8 mouse cellular contexts compared by ENCODE assay signal in the genomic region with DNA sequence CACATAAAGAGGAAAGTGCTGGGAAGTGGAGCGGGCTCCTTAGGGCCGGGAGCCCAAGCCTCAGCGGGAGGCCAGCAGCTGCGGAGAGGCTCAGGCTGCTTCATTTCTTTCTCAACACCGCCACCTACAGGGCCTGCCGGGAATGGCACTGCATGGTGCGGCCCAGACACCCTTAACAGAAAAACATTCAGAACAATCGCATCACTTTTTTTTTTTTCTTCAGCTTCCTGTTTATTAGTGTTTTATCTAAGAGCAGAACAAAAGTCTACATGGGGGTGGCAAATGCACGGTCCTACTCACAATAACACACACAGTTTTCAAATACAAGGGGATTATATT.
DNase-seq lines count a peak whose midpoint lies in the region; ATAC-seq and TF ChIP-seq lines count a peak whose summit lies in the region.

No protein-coding gene starts in this region.

- no peak overlapping the region for H3K4me3 ChIP-seq in hindbrain, embryonic 11.5 days (ENCODE audit: low read depth, low read length)
- H3K4me3 ChIP-seq in lung, postnatal 0 days (ENCODE audit: low read depth, low read length) = no peak overlapping the region

- peak; percentile 56 for DNase-seq in MEL-GATA-1-ER (ENCODE audit: extremely low read depth, low read depth)
- DNase-seq in cerebellum, adult 8-10 months = peak; percentile 90
- peak; percentile 97 for DNase-seq in hindbrain, embryonic 11.5 days (ENCODE audit: low spot score)
- peak; percentile 82 for DNase-seq in layer of hippocampus, adult 9-11 months
- DNase-seq in lung, postnatal 0 days (ENCODE audit: low spot score) = peak; percentile 92
- peak; percentile 97 for DNase-seq in ovary, postnatal 14 days (ENCODE audit: low spot score)
- DNase-seq in thymus, postnatal 14 days = peak; percentile 94

- no peak overlapping the region for H3K9ac ChIP-seq in hindbrain, embryonic 11.5 days (ENCODE audit: low read depth, low read length)
- H3K9ac ChIP-seq in lung, postnatal 0 days (replicated peaks; ENCODE audit: low read depth) = no peak overlapping the region

- no peaks in the 10 kb centered on the region for H3K9me3 ChIP-seq in hindbrain, embryonic 11.5 days (ENCODE audit: control insufficient read depth, low read length)
- H3K9me3 ChIP-seq in lung, postnatal 0 days (ENCODE audit: low read length) = no peaks in the 10 kb centered on the region

- H3K27me3 ChIP-seq in hindbrain, embryonic 11.5 days (ENCODE audit: control insufficient read depth, insufficient read depth, low read length) = no peaks in the 10 kb centered on the region; the same call in 1 of the 2 replicates
- H3K27me3 ChIP-seq in lung, postnatal 0 days (replicated peaks; ENCODE audit: insufficient read depth, low read length) = no peaks in the 10 kb centered on the region

- no peak overlapping the region for H3K4me2 ChIP-seq in hindbrain, embryonic 11.5 days (replicated peaks; ENCODE audit: low read depth, low read length)
- no peak overlapping the region for H3K4me2 ChIP-seq in lung, postnatal 0 days (replicated peaks; ENCODE audit: low read depth, low read length)

- peak; percentile 94 for TF ChIP-seq CTCF in lung, postnatal 0 days (IDR thresholded peaks at IDR 0.05)

- H3K36me3 ChIP-seq in hindbrain, embryonic 11.5 days (ENCODE audit: control insufficient read depth, insufficient read depth, low read length) = no peaks in the 10 kb centered on the region
- H3K36me3 ChIP-seq in lung, postnatal 0 days (ENCODE audit: insufficient read depth, low read length) = no peaks in the 10 kb centered on the region

- H3K4me1 ChIP-seq in hindbrain, embryonic 11.5 days (replicated peaks; ENCODE audit: control insufficient read depth, insufficient read depth, low read length) = no peaks in the 10 kb centered on the region; the same call in 1 of the 2 replicates
- peaks cover 7% of the 10 kb centered on the region for H3K4me1 ChIP-seq in lung, postnatal 0 days (ENCODE audit: insufficient read depth, low read depth, low read length)

- H3K27ac ChIP-seq in hindbrain, embryonic 11.5 days (ENCODE audit: low read depth, low read length) = no peak overlapping the region
- no peak overlapping the region for H3K27ac ChIP-seq in lung, postnatal 0 days (ENCODE audit: low read length)

- peak; percentile 57; the same call in 1 of the 2 replicates for TF ChIP-seq EP300 in lung, postnatal 0 days (IDR thresholded peaks at IDR 0.05)

- ATAC-seq in frontal cortex, adult (ENCODE audit: low TSS enrichment) = peak; percentile 90
- ATAC-seq in hindbrain, embryonic 11.5 days (ENCODE audit: low FRiP score) = peak; percentile 83
- peak; percentile 92 for ATAC-seq in lung, postnatal 0 days

- WGBS in hindbrain, embryonic 11.5 days = 5% methylated on average over 9 of the region's 9 CpGs
- WGBS in lung, postnatal 0 days = 2% methylated on average over 9 of the region's 9 CpGs
